Mouse (Mus musculus): ENCODE results near the gene Cdipt.
A peak's percentile ranks its signal among the peaks of the same experiment; 100 is the strongest.

DNA sequence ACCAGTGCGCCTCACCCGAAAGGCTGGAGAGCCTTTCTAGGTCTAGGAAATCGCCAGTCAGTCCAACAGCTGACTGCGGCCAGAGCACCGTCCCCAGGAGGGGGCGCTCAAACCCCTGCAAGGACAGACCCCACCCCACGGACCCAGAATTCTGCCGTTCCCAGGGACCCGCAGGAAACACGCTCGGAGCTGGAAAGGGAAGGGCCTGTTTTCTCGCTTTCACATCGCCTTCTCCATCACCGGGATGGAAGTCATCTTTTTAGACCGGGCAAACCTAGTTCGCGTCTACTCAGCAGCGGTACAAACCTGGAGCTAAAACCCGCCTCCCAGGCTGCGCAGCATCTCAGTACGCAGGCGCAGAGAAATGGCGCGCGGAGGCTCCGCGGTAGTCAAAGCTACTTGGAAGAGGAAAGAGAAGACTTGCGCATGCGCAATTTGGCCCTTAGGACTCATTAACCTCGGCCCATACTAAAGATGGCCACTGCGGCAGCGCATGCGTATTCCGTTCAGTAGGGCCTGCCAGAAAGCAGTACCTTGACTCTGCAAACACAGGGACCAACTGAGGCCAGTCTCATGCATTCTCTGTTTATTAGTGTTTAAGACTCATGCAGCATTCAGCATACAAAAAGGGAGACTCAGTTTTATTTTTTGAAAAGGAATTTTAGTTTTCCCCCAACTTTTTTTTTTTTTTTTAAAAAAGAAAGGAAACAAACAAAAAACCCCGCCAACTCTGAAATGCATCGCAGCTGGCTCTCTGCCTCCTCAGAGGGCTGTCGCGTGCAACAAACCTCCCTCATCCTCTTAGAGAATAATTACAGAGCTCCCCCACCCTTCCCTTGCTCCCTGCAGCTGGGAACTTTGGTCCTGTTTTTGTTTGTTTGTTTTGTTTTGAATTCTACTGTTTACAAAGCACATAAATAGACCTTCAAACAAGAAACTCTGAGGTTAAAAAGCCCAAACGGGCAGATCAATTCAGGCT is 41.5 kb downstream of the Cdipt start, which contains the start of gene Pagr1a:
- peak; percentile 94 for TF ChIP-seq POLR2A (IDR thresholded peaks at IDR 0.05; ENCODE audit: insufficient read depth, low read depth, low read length)
- peak; percentile 90 for TF ChIP-seq CTCF (IDR thresholded peaks at IDR 0.05)

Data from heart, adult 2 months (tissue).